Mouse (Mus musculus): ENCODE measurements around the gene Fip1l1.

- TF ChIP-seq CTCF (IDR thresholded peaks at IDR 0.05; ENCODE audit: low read depth, low read length) (no peak), POLR2A (IDR thresholded peaks at IDR 0.05; ENCODE audit: borderline replicate concordance, low read depth, low read length) (no peak)
Observed at GRCm38 (mm10) chr5:74589133-74589532, 53.9 kb downstream of the Fip1l1 start.

Data from bone marrow macrophage, adult 2 months (primary cell).